Mouse (Mus musculus): ENCODE results near the gene Nos1.

DNA sequence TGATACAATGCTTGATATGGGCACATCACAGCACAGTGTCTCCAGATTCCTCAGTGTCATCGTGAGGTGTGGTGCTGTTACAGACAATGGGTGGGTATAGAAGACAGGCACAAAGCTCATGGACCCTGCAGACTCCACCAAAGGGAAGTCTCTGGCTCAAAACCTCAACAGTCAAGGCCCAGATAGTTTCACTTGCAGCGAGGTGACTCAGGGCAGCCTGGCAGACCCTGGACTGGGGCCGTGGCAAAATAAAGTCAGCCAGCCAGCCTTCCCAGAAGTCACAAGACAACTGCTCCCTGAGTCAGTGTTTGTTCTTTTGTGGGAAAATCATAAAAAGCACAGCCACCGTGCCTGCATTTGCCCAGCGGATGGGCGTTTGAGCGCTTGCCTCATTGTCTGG, 93.4 kb downstream of the Nos1 start:
- no peak for TF ChIP-seq POLR2A (IDR thresholded peaks at IDR 0.05; ENCODE audit: borderline replicate concordance, control insufficient read depth, low read depth, low read length)
- TF ChIP-seq CTCF (IDR thresholded peaks at IDR 0.05; ENCODE audit: control insufficient read depth, insufficient read depth, low read length): no peak
